Mouse (Mus musculus) retina, postnatal 7 days (tissue): ENCODE measurements around the gene Sebox.

Source experiments
- DNase-seq: peaks from one replicate; pipeline ENCODE4 v3.0.0-alpha.2; 2012; ENCODE audit warnings: low read depth, low spot score

Sebox gene

DNA sequence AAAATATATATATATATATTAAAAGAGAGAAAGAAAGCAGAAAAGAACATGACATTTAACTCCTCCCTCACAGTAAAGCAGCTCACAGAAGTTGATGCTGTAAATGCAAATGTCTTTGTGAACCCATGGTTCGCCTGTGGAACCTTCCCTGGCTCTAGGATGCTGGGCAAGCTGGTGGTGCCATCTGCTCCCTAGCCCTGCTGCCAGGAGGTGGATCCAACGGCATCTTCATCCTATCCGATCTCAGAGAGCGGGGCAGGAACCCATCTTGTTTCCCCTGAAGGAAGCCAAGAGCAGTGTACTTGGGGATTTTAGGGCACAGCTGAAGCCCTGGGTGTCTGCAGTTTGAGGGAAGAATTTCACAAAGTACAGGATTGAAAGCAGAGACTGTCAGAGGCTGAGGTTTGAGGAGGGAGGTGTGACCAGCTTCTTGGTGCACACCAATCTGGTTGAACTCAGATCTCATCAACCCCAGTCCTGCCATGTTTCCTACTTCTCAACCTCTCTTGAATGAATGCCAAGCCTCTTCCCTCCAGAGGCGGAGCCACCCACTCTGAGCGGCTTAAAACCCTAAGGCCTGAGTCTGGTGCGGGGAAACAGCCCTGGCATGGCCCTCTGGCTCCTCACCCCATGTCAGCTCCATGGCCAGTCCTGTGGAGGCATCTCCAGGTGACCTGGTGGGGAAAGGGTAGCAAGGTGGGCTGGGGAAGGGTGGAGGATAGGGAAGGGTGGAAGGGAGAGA lies at the start of gene Sebox:
Gene Sebox (plus strand): TSS at position 539 of the 742 bp plus-strand sequence.
- no peak for DNase-seq

DNA sequence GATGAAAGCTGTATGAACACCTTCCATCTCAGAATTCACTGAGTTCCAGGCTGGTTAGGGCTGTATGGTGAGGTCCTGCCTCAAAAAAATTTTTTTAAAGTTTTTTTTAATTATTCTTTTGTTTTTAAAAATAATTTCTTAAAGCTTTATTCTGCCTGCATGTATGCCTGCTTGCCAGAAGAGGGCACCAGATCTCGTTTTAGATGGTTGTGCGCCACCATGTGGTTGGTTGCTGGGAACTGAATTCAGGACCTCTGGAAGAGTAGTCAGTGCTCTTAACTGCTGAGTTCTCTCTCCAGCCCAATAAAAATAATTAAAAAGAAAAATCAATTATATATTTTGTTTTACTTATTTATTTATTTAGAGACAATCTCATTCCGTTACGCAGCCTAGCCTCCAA lies 49.6 kb upstream of the Sebox start:
- DNase-seq = peak; percentile 53

DNA sequence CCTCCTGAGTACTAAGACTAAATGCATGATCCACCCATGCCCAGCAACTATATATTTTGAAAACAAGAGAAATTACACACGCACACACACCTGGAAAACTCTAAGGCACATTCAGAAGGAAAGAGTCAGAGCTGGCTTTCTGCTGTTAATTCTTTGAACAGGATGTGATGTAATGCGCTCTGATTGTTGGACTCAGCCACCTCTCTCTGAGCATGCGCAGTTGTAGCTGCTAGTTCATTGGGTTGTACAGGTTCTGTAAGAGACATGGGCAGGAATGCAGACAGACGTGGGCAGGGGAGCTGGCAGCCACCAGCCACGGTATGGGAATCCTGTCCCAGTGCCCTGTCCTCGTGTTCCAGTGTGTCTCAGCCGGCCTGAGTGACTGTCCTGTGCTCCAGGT lies 49.0 kb upstream of the Sebox start:
- DNase-seq = no peak

DNA sequence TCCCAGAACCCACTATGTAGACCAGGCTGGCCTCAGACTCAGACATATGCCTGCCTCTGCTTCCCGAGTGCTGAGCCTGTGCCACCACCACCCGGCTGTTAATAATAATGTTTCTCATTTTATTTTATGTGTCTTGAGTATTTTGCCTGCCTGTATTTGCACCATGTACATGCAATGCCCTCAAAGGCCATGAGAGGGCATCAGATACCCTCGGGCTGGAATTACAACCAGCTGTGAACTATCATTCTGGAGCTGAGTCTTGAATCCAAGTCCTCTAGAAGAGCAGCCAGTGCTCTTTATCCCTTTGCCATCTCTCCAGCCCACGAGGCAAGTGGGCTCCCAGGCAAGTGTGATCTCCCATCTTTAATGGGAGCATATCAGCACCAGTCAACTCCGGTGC lies 47.9 kb upstream of the Sebox start:
- no peak for DNase-seq

DNA sequence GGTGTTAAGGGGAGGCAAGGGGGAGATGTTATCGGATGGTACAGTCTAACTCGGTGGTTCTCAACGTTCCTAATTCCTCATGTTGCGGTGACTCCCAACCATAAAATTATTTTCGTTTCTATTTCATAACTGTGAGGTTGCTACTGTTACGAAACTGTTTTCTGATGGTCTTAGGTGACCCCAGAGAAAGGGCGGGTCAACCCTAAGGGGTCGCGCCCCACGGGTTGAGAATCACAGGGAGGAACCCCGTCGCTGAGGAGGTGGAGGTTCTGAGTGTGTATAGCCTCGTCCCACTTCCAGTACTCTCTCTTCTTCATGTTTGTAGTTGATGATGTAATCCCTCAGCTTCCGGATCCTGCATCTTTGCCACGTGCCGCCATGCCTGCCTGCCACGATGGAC lies 44.5 kb upstream of the Sebox start:
- DNase-seq = no peak

DNA sequence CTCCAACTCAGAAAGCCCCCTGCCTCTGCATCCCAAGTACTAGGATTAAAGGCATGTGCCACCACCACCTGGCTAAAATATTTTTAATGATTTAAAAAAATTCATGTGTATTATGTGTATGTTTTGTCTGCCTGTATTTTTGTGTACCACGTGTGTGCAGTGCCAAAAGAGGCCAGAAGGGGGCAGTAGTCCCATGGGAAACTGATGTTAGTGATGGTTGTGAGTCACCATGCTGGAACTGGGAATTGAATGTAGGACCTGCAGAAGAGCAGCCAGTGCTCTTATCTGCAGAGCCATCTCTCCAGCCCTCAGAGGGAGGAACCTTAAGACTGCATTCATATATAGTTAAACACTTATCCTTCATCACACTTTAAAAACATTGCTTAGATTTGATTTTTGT lies 41.4 kb upstream of the Sebox start:
- DNase-seq = no peak

DNA sequence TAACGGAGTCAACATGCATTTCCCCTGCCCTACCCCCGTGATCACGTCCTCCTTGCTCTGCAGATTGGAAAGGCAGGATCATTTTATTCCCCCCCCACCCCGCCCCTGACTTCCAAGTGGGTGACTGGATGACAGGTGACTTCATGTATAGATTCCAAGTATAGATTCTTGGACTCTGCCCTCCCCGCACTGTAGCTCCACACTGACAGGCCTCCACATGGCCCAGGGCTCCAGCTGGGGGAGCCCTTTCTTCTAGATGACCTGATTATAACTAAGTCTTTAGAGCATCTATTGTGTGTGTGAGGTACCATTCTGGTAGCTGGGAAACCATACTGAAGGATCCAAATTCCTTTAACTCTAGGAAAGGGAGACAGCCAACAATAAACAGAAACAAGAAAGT lies 40.6 kb upstream of the Sebox start:
- no peak for DNase-seq

DNA sequence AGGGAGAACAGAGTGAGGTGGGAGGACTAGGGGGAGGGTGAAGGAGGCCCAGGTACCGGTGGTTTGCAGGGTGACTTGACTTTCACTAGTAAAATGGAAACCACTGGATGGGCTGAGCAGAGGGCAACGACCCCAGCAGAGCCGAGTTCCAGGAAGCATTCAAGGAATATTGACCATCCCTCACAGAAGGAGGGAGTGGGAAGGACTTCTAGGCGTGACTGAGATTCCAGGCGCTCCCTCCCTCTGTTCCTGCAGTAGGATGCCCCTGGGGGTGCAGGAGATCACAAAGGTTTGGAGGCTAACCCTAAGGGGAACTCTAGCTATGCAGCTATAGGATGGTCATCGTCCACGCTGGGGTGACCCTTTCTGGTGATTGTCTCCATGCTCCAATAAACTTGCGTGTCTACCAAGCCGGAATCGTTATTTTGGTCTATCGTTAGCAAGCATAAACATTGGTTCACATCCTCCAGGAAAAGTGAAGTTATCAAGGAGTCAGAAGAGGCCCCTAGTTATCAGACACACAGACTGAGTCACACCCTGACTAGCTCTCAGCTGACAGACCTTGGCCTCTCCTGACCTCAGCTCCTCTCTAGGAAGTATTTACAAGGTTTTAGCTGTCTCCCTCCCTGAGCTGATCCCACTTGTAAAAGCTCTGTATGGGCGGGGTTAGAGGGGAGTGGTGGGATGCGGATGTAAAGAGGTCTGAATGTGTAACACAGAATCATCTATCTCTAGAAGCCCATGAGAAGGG lies 39.8 kb upstream of the Sebox start:
- no peak for DNase-seq

DNA sequence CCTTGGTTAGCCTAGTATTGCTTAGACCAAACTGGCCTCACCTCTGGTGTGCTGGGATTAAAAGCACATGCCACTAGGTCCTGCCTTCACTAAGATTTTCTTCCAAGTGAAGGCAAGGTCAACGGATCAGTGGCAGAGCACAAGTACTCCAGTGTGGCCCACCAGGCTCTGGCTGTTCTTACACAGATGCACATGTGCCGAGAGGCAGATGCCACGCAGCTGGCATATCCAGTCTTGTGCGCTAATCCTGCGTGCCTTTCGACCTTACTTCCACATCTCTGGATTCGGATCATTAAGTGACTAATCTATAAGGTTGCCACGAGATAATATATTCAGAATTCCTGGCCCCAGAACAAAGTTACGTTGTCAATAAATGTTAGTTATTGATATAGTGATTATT lies 38.1 kb upstream of the Sebox start:
- DNase-seq = no peak

DNA sequence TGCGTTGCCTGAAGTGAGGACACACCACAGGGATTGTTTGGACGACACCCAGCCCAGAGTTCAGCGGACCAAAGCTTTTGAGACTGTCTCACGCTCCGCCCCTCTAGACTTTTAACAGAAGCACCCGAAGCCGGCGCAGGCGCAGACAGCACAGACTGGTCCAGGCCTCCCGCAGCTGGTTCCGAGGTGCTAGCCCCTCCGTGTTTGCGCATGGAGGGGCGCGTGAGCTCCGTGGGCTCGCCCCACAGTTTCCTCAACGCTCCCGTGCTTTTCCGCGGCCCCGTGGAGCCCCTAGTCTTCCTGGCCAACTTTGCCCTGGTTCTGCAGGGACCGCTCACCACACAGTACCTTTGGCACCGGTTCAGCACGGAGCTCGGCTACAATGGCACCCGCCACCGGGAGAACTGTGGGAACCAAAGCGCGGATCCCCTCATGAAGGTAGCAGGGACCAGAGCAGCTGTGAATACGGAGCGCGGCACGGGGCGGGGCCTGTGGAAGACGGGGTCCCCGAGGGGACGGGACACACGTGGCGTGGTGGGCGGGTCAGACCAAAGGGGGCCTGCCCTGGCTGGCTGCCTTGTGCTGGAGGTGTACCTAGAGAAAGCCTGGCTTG lies 37.6 kb upstream of the Sebox start, which contains the start of gene Slc46a1:
Gene Slc46a1 (plus strand): TSS at position 130 of the 613 bp plus-strand sequence.
- peak; percentile 32 for DNase-seq

DNA sequence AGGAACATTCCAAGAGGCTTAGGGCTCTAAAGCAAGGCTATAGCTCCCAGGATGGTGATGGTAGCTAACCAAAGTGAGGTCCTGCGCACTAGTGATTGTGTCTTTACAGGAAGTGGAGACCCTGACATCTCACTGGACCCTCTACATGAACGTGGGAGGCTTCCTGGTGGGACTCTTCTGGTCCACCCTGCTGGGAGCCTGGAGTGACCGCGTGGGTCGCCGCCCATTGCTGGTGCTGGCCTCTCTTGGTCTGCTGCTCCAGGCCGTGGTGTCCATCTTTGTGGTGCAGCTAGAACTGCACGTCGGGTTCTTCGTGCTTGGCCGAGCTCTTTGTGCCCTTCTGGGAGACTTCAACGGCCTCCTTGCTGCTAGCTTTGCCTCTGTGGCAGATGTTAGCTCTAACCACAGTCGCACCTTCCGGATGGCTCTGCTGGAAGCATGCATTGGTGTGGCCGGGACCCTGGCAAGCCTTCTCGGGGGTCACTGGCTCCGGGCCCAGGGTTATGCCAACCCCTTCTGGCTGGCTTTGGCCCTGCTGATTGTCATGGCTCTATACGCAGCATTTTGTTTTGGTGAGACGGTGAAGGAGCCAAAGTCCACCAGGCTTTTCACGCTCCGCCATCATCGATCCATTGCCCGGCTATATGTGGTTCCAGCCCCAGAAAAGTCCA lies 36.9 kb upstream of the Sebox start:
- DNase-seq = no peak

DNA sequence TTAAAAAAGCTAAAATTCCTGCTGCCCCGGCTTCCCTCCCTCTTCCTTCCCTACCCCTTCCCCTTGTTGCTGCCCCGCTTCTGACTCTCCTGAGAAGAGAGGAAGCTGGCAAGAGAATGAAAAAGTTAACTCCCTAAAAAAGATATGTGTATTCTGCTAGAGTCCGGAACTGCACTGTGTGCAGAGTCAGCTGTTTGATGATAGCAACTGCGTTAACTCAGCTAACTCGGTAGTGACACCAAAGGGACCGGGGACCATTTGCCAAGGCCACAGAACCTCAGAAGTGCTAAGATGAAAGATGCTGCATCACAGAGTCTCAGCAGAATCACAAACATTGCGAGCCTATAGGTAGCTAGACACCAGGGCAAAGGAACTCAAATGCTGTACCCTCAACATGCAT lies 35.7 kb upstream of the Sebox start:
- no peak for DNase-seq

DNA sequence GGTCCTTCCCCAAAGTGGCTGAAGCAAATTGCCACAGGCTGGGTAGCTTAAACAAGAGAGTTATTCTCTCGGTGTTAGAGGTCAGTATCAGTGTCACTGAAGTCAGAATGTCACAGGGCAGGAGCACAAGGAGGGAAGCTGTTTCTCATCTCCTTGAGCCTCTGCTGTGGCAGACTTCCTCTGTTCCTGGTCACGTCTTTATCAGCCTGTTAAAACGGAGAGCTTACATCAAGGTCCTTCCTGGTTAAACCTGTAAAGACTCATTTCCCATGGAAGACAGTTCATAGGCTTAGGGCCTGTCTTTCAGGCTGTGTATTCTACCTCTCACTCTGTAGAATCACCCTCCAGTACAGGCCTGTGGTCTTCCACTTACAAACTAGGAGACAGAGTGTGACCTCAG lies 35.3 kb upstream of the Sebox start:
- DNase-seq = no peak

DNA sequence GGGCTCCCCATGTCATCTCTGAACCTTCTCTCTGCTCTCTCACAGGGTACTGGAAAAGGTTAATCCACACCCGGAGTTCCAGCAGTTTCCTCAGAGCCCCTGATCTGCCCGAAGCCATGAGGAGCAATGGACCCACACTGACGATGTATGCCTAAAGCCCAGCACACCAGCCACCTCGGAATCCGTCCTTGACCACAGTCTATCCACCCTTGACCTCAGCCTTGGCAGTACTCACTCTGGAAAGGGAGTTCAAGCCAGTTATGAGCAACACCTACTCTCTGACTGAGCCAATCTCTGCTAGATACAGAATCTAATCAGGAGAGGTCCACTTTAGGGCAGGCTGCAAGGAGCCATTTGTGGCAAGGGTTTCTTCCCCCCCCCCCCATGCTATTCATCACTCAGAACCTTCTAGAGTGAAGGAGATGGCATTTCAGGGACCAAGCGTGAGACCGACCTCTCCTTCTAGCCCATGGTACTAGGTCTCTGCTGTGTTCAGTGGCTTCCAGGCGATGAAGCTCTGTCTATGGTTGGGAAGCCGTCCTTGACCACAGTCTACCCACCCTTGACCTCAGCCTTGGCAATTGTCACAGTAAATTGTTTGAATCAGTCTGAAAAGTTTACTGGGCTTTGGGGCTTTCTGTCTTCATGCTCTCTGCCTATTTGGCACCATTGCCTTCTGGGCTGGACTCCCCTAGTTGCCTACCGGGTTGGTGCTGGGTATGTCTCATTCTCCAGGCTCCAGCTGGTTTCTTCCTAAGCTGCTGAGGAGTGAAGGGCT lies 31.7 kb upstream of the Sebox start:
- no peak for DNase-seq

DNA sequence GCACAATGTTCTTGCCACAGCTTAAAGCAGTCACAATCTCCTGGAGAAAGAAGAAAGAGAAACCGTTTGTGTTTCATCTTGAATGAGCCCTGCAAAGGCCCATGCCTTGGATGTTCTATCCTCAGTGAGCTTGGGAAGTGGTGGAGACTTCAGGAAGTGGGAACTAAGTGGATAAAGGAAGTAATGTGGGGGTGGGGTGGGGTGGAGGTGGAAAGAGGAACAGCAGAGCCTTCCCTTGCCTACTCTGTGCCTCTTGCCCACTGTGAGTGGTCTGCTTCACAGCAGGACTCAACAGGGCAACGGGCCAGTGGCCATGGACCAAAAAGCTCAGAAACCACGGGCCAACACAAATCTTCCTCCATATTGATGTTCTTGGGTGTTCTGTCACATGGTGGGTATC lies 28.0 kb upstream of the Sebox start:
- DNase-seq = no peak

DNA sequence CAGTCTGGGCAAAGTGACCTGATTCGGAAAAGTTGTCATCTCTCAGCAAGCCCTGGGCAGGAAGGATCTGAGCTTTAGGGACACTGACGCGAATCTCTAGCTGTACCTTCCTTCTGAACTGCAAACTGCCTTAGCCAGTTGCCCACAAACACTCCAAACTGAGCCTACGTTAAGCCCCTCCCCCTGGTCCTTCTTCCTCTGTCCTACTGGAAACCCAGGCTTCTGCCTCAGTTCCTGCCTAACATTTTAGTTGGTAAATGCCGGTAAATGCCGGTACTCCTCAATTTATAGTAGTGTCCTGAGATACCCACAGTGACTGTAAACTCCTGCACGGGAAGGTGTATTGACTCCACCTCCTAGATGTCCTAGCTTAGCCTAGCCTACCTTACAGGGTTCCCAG lies 19.6 kb upstream of the Sebox start:
- no peak for DNase-seq

DNA sequence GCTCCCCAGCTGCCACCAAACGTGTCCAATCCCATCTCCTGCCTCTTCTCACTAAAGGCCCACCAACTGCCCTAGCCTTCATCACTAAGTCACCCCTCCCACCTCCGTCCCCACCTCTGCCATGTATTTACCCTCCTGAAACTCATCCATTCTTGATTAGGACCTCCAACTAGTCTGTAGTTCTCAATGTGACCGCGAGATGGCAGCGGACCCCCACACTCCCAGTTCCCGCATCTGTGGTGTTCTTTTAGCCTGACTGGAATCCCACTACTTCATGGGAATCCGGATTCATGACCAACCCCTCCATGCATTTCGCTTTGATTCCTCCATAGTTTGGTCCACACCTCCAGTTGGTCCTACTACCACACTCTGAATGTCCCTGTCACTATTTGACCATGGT lies 15.1 kb upstream of the Sebox start:
- no peak for DNase-seq

DNA sequence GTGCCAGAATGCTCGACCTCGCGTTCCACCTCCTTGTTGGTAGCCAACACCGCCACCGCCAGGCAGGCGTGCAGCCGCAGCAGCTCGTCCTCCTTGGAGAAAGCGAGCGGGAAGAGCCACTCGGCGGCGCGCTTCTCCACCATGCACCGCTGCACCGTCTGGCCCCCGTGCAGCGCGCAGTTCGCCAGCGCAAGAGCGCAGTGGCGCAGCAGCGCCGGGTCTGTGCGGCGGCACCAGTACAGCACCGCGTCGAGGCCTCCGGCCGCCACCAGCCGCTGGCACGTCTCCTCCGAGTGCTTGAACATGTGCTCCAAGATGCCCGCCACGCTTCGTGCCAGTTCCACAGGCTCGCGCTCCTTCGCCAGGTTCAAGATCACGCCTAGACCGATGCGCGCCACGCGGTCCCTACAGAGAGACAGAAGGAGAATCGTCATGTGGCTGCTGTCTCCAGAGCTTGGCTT lies 12.4 kb upstream of the Sebox start:
- DNase-seq = no peak

DNA sequence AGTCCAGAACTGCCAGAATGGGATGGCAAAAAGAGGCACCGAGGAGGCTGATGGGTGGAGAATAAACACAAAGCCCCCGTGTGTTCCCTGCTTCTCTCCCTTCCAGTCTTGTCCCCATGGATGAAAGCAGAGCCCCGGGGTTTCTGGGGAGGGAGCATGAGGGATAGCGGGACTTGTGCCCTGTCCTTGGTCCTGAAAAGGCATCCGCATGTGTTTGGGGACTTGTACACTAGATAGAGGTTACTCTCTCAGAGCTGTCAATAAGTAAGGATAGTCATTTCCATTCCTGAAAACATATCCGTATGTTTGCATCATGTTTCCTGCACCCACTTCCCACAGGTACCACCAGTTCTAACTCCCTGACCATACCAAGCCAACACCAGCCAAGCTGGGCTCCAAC lies 7.3 kb upstream of the Sebox start:
- no peak for DNase-seq

DNA sequence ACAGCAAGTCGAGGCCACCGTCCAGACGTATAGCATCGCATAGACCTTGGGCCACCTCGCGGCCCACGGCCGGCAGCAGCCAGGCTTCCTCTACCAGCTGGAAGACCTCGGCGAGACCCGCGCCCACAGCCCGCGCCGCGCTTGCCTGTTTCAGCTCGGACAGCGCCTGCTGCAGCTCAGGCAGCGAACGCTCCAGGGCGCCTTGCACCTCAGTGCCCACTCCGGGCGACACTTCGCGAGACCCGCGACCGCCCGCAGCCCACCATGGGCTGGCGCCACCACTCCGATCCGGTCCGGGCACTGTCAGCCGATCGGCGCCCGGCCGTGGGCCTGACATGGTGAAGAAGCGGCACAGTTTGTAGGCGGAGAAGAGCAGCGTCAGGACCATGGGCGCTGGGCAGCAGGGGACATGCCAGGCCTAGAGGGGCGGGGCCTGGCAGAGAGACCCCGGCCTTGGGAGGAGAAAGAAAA lies 6.1 kb upstream of the Sebox start:
- DNase-seq = no peak
